Mouse (Mus musculus) liver, embryonic 18 days (tissue): Measurements from ENCODE around the gene Pabpc4l. TPM values are rescaled to one million over a fixed set of nuclear protein-coding genes. Genes with fewer than 3 reads are reported as not detected.

Experiments
- polyA plus RNA-seq: library from polyadenylated mRNA; depleted of rRNA; stranded (reverse); fragments of >200 nt; gene quantifications from 2 replicates; pipeline ENCODE4 v1.2.3, GENCODE M21; 2012; rRNA removed

Gene Pabpc4l
- 0.29 and 0.35 TPM in 2 replicates for polyA plus RNA-seq

GRCm38 (mm10) chr3:46447481-46448265, at the start of gene Pabpc4l:
TSS of gene Pabpc4l (minus strand) at chr3:46448219.

